Mouse (Mus musculus) forebrain, embryonic 13.5 days (tissue): ENCODE results near the gene Pon2. TPM values are rescaled to one million over a fixed set of nuclear protein-coding genes. Genes with fewer than 3 reads are reported as not detected.

Experiments
- ATAC-seq: fragments of 200-750 bp; cut with Nextera tagmentation; 2 replicates; pipeline ENCODE4 v1.8.0; 2017
- H3K27ac ChIP-seq: fragments of 300-500 bp; sonication (generic); 2 replicates; pipeline ENCODE4 v1.5.1; 2015; ENCODE audit warnings: inconsistent platforms, mild to moderate bottlenecking, moderate library complexity
- H3K27me3 ChIP-seq: fragments of 300-500 bp; sonication (generic); 2 replicates; pipeline ENCODE4 v1.6.1; 2015; ENCODE audit warnings: mild to moderate bottlenecking, inconsistent platforms
- H3K36me3 ChIP-seq: fragments of 300-500 bp; sonication (generic); 2 replicates; pipeline ENCODE4 v1.6.1; 2015; ENCODE audit warnings: mild to moderate bottlenecking, inconsistent platforms; ENCODE audit not compliant: poor library complexity, severe bottlenecking
- H3K4me1 ChIP-seq: fragments of 300-500 bp; sonication (generic); 2 replicates; pipeline ENCODE4 v1.6.1; 2015; ENCODE audit warnings: inconsistent platforms
- H3K4me2 ChIP-seq: fragments of 300-500 bp; sonication (generic); 2 replicates; pipeline ENCODE4 v1.6.1; 2015; ENCODE audit warnings: inconsistent platforms, mild to moderate bottlenecking, moderate library complexity
- H3K4me3 ChIP-seq: fragments of 300-500 bp; sonication (generic); 2 replicates; pipeline ENCODE4 v1.5.1; 2015; ENCODE audit warnings: mild to moderate bottlenecking, inconsistent platforms
- H3K9ac ChIP-seq: fragments of 300-500 bp; sonication (generic); 2 replicates; pipeline ENCODE4 v1.6.1; 2015; ENCODE audit warnings: mild to moderate bottlenecking, inconsistent platforms
- H3K9me3 ChIP-seq: fragments of 300-500 bp; sonication (generic); replicated peaks from 2 replicates; pipeline ENCODE4 v1.6.1; 2016; ENCODE audit warnings: inconsistent platforms
- WGBS: fragments of 180-500 bp; shearing (Covaris S2); methylation state at CpG from one replicate; pipeline ENCODE4 v1.1.7; 2015; 5-methylcytosine and 5-hydroxymethylcytosine counted together
- polyA plus RNA-seq: library from polyadenylated mRNA; unstranded; fragments of >200 nt; fragmentation: Nextera tagmentation; extraction: Ambion mirVana; gene quantifications from 2 replicates; pipeline ENCODE4 v1.2.1, GENCODE M21; 2015

Pon2 gene
- polyA plus RNA-seq, 1 experiment from 2014 or later, result 26.2 TPM

DNA sequence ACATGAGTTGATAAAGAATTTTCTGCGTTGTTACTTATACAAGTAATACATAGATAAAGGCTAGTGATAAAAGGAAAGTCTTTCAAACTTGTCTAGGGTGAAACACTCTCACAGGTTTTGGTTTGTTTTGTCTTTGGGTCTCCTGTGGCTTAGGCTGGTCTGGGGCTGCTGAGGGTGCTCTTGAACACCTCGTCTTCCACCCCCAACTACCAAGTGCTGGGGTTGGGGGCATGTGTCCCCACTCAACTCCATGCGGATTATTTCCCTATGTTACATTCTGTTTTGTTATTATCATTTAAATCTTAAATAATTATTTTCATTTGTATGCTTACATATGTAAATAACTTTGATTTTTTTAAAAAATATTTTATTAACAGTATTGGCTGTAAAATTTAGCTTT lies 12.2 kb upstream of the Pon2 start:
- Histone ChIP-seq H3K9ac (no peak overlapping the region), H3K27ac (no peak overlapping the region), H3K4me1 (no peaks in the 10 kb centered on the region), H3K27me3 (no peaks in the 10 kb centered on the region), H3K36me3 (no peaks in the 10 kb centered on the region), H3K4me3 (no peak overlapping the region), H3K9me3 (no peaks in the 10 kb centered on the region), H3K4me2 (no peak overlapping the region)
- ATAC-seq, result no peak
- WGBS, result 91% methylated on average over 3 of the region's 3 CpGs

DNA sequence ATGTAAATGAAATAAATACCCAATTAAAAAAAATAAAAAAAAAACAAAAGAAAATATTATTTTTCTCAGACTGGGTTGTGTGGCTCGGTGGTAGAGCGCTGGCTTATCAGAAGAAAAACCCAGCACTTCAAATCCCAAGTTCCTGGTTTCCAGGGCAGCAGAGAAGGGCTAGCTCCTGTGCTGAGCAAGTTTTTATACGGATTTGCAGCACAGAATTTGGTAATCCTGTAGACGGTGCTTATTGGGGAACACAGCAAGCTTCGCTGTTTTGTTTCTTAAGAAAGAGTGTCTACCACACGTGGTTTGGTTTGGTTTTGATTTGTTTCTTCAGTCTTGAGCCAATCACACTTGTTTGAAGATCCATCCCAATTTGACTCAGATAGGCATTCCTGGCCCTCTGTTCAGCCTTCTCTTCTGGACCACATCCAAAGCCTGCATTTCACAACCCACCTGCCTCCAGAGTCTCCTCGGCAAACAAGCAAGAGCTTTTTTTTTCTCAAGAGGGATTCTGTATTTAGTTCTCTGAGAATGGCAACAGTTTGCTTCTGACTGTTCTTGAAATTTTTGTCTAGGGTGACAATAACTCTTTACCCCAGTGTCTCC lies 11.4 kb upstream of the Pon2 start:
- WGBS, result 56% methylated on average over 7 of the region's 7 CpGs

DNA sequence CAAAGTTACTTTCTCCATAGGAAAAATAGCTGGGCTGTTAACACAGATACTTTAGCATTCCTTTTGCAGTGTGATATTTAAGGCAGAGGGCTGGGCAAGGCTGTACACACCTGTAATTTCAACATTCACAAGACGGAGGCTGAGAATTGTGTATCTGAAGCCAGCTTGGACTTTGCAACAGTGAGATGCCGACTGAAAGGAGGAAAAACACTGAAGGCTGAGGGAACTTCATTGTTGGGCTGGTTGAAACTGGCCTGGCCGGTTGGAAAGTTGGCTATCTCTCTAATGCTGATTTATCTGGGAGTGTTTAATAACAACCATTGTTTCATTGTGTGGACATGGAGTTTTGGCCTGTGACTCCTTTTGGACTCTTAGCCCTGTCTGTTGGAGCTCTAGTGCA lies 7.7 kb upstream of the Pon2 start:
- Histone ChIP-seq H3K4me3 (no peak overlapping the region), H3K27ac (no peak overlapping the region), H3K9me3 (no peaks in the 10 kb centered on the region), H3K4me2 (no peak overlapping the region), H3K36me3 (no peaks in the 10 kb centered on the region), H3K4me1 (no peaks in the 10 kb centered on the region), H3K27me3 (no peaks in the 10 kb centered on the region), H3K9ac (no peak overlapping the region)
- ATAC-seq, result no peak
- WGBS, result 77% methylated on average over 3 of the region's 3 CpGs

More for the DNA sequence above, 11.4 kb upstream of the Pon2 start:
- Histone ChIP-seq H3K4me1 (no peaks in the 10 kb centered on the region), H3K36me3 (no peaks in the 10 kb centered on the region), H3K4me2 (no peak overlapping the region), H3K27me3 (no peaks in the 10 kb centered on the region), H3K4me3 (no peak overlapping the region), H3K9ac (no peak overlapping the region), H3K9me3 (no peaks in the 10 kb centered on the region), H3K27ac (no peak overlapping the region)
- no peak for ATAC-seq

DNA sequence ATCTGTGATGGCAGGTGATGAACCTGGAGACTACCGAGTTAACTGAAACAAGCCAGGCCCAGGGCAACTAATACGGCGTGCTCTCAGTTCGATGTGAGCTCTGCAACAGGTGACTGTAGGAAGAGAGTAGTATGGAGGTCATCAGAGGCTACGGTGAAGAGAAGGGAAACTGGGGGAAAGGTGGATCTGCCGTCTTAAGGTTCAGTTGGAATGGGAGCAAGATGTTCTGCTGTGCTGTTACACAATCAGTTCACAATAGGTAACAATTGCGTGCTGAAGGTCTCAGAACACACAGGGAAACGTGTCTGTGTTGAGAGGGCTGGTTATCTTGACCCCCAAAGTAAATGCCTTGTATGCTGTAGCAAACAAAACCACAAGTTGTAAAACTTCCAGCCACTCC lies 6.7 kb upstream of the Pon2 start:
- Histone ChIP-seq H3K9me3 (no peaks in the 10 kb centered on the region), H3K4me3 (no peak overlapping the region), H3K4me1 (no peaks in the 10 kb centered on the region), H3K27ac (no peak overlapping the region), H3K36me3 (no peaks in the 10 kb centered on the region), H3K9ac (no peak overlapping the region), H3K4me2 (no peak overlapping the region), H3K27me3 (no peaks in the 10 kb centered on the region)
- no peak for ATAC-seq
- WGBS, result 88% methylated on average over 8 of the region's 8 CpGs

DNA sequence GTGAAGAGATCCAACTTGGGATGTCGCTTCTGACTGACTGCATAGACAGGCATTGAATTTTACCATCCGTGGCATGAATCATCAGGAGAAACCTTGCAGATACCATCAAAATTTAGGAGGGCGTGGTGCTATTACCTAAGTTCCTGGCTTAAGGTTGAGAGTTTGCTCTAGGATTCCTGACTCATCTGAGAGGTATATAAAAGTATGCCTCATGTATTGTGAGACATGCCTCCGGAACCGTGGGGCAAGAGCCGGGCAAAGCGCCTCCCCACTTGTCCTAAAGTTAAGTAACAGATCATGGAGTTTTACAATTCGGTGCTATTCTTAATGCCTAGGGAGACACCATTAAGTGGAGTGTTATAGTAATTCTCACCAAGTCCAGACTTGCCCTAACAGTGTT lies 2.4 kb upstream of the Pon2 start:
- Histone ChIP-seq H3K9me3 (no peaks in the 10 kb centered on the region), H3K27me3 (no peaks in the 10 kb centered on the region), H3K36me3 (no peaks in the 10 kb centered on the region), H3K4me1 (peaks cover 11% of the 10 kb centered on the region), H3K9ac (no peak overlapping the region), H3K4me3 (no peak overlapping the region), H3K4me2 (no peak overlapping the region), H3K27ac (no peak overlapping the region)
- ATAC-seq, result no peak
- 94% methylated on average over 8 of the region's 8 CpGs for WGBS

DNA sequence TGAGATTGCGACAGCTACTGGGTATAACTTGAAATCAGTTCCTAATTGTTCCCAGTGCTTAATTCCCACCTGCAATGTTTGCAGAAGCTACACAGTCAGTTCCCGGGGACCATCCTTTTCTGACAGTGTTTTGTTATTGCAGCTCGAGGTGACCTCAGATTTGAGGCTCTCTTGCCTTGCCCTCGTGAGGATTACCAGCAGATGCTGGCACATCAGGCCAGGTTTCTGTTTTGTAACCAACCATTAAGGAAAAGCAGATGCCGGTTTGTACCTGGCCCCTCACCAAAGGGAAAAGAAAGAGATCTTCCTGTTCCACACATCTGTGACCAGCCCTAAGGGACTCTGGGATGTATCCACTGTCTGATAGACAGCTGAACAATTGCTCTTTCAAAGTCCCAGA lies 1.3 kb upstream of the Pon2 start:
- no peak overlapping the region for H3K4me3 ChIP-seq
- 65% methylated on average over 5 of the region's 5 CpGs for WGBS
- H3K36me3 ChIP-seq, result no peaks in the 10 kb centered on the region
- no peak overlapping the region for H3K9ac ChIP-seq
- H3K4me1 ChIP-seq, result peaks cover 11% of the 10 kb centered on the region
- H3K9me3 ChIP-seq, result no peaks in the 10 kb centered on the region
- ATAC-seq, result no peak
- H3K27me3 ChIP-seq, result no peaks in the 10 kb centered on the region
- no peak overlapping the region for H3K27ac ChIP-seq
- no peak overlapping the region for H3K4me2 ChIP-seq

DNA sequence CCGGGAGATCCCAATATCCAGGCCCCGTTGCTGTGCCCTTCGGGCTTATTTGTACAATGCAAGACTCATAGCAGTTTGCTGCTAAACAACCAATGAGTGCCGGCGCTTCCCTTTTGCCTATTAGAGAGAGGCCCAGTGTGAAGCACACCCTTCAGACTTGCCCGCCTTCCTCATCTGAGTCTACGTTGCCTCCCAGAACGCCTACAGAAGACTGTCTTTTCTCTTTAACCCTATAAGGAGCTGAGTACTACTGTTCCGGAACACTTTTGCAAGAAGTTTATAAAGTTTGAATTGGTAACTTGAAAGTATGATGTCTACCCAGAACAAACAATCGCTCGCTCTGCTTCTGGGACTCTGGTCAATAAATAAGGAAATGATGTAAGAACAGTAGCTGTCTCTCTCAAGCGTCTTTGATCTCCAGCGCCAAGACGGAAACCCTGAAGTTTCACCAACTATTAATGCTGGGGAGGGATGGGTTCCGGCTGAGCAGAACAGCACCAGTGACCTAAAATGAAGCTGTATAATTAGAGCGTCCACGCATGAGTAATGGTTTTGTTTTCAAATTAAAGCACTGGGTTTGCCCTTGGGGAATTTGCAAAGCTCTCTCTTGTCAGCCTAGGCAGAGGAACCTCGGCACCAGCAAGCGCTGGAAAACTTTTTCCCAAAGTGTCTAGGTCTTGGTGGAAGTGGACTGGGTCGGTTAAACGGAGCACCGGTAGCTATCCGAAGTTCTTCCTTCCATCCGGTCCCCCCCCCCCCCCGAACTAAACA lies 749 bp downstream of the Pon2 start:
- Histone ChIP-seq H3K4me2 (peak overlapping the region; percentile 84), H3K4me3 (peak overlapping the region; percentile 64), H3K9ac (peak overlapping the region; percentile 78), H3K36me3 (no peaks in the 10 kb centered on the region), H3K4me1 (peaks cover 11% of the 10 kb centered on the region), H3K27me3 (no peaks in the 10 kb centered on the region), H3K9me3 (no peaks in the 10 kb centered on the region), H3K27ac (peak overlapping the region; percentile 80)
- WGBS, result 2% methylated on average over 24 of the region's 25 CpGs
- ATAC-seq, result peak; percentile 71

DNA sequence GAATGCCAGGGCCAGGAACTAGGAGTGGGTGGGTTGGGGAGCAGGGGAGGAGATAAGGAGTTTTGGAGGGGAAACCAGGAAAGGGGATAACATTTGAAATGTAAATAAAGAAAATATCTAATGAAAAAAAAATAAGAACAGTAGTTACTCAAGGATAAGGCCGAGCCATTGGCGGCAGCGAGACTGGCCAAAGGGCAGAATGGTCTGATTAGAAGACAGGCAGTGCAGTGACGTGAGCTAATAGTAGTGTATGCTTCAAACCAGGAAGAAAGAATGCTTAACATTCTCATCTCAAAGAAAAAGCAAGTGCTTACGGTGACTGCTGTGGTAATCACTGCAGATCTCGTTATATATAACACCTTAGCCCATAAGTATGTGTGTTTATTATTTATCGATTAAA lies 2.2 kb downstream of the Pon2 start:
- no peaks in the 10 kb centered on the region for H3K9me3 ChIP-seq
- no peaks in the 10 kb centered on the region for H3K36me3 ChIP-seq
- peak overlapping the region; percentile 19; the same call in 1 of the 2 replicates for H3K4me2 ChIP-seq
- ATAC-seq, result no peak
- no peak overlapping the region for H3K27ac ChIP-seq
- WGBS, result 81% methylated on average over 7 of the region's 7 CpGs
- H3K9ac ChIP-seq, result no peak overlapping the region
- H3K4me3 ChIP-seq, result no peak overlapping the region
- no peaks in the 10 kb centered on the region for H3K27me3 ChIP-seq
- H3K4me1 ChIP-seq, result peaks cover 16% of the 10 kb centered on the region

DNA sequence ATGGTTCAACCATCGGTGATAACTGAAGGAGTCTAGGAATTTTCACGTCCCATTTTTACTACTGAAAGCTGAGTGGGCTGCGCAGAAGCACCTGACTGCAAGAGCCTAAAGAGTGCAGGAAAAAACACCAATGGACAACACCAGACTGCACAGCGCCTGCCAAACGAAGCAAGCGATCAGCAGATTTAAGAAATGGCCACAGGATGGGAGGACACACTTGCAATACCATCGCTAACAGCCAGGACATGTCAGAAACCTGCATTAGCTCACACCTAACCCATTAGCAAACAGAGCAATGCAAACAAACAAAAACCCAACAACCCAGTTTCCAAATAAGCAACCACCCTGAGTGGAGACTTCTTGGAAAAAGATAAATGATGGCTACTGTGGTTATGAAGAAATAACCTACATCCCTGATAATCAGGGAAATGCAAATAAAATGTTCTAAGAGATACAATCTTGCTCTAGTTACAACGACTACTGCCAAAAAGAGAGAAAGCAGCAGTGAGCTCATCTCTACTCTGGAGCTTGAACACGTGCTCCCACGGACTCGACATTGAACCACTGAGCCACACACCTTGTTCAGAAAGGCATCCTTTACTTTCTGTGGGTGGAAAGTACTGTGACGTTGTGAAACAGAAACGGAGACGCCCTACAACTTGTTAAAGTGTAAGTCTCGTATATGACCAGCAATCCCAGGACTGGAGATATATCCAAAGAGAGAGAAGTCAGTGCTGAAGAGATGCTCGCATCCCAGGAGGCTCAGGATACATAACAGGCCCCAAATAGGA lies 3.4 kb downstream of the Pon2 start:
- Histone ChIP-seq H3K4me2 (no peak overlapping the region), H3K27me3 (no peaks in the 10 kb centered on the region), H3K4me3 (no peak overlapping the region), H3K9ac (no peak overlapping the region), H3K9me3 (no peaks in the 10 kb centered on the region), H3K4me1 (peaks cover 16% of the 10 kb centered on the region), H3K27ac (no peak overlapping the region), H3K36me3 (no peaks in the 10 kb centered on the region)
- ATAC-seq, result no peak
- WGBS, result 94% methylated on average over 16 of the region's 16 CpGs

DNA sequence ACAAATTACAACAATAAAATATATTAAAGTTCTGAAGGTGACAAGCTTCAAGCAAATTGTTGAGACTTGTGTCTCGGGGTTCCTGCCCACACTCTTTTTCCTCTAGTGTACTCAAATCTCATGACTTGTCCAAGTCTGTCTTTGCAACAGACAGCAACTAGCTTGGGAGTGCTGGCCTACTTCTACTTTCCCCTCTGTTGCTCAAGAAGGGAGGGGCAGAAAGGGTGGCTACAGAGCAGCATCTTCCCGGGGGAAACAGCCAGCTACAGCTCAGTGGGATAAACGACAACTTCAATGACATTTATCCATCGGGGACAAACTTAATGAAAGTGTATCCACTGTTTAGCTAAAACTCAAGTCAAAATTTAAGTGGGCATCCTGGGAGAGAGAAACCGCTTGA lies 5.4 kb downstream of the Pon2 start:
- ATAC-seq, result no peak
- 86% methylated on average over 5 of the region's 5 CpGs for WGBS

DNA sequence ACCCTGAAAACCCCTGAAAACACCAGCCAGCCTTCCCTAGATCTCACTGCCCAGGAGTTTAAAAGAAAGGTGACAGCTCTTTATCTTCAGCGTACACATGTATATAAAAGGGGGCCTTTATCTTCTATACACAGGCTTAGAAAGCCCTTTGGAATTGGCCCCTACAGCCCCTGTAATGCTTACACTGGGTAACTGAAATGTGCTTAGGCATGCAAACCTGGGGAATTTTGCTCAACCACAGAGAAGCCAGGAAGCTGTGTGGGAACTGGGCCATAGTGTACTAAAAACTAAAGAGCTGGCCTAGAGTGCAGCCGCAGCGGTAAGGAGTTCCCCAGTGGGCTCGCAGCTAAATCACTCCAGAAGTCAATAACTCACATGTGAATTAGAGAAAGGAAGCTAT lies 6.8 kb downstream of the Pon2 start:
- Histone ChIP-seq H3K4me2 (no peak overlapping the region), H3K27ac (no peak overlapping the region), H3K27me3 (no peaks in the 10 kb centered on the region), H3K36me3 (0 out of 2 replicates have a peak, but pooled peaks cover 5% of the 10 kb centered on the region), H3K4me3 (no peak overlapping the region), H3K9ac (no peak overlapping the region), H3K9me3 (no peaks in the 10 kb centered on the region), H3K4me1 (peaks cover 8% of the 10 kb centered on the region; the same call in 1 of the 2 replicates)
- ATAC-seq, result no peak
- WGBS, result 74% methylated on average over 4 of the region's 4 CpGs

More for the DNA sequence above, 5.4 kb downstream of the Pon2 start:
- no peak overlapping the region for H3K4me3 ChIP-seq
- H3K27ac ChIP-seq, result no peak overlapping the region
- no peaks in the 10 kb centered on the region for H3K9me3 ChIP-seq
- no peaks in the 10 kb centered on the region for H3K27me3 ChIP-seq
- H3K36me3 ChIP-seq, result 0 out of 2 replicates have a peak, but pooled peaks cover 5% of the 10 kb centered on the region
- no peak overlapping the region for H3K4me2 ChIP-seq
- peaks cover 16% of the 10 kb centered on the region for H3K4me1 ChIP-seq
- H3K9ac ChIP-seq, result no peak overlapping the region

DNA sequence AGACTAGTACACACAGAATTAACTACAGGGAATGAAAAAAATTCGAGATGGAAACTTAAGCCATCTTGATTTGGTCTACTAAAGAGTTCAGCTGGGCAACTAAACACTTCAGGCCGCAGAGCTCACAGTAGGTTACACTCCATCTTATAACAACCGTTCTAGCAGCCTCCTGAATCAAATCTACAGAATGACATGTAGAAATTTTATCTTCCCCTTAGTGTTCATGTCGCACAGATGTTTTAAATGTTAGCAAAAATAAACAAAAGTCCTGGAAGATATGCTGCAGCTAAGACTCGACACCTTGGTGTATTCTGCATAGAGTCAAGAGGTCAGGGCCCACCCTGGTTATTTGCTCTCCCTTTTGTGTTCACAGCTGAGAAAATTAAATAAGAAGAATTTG lies 10.3 kb downstream of the Pon2 start:
- ATAC-seq, result no peak
- Histone ChIP-seq H3K27ac (no peak overlapping the region), H3K36me3 (0 out of 2 replicates have a peak, but pooled peaks cover 5% of the 10 kb centered on the region), H3K9ac (no peak overlapping the region), H3K4me1 (peaks cover 5% of the 10 kb centered on the region; the same call in 1 of the 2 replicates), H3K9me3 (no peaks in the 10 kb centered on the region), H3K4me3 (no peak overlapping the region), H3K4me2 (no peak overlapping the region), H3K27me3 (no peaks in the 10 kb centered on the region)
- WGBS, result 78% methylated on average over 5 of the region's 5 CpGs
